Mouse (Mus musculus) frontal cortex, postnatal 36 days (tissue): ENCODE measurements around the gene Shf.
"Not testable (repeated sequence)": the region's sequence is repeated elsewhere in the genome, so short reads cannot be mapped to it uniquely, and the experiment has no call there.

Experiments used
- DNase-seq, 2 experiments: peaks; one replicate each; pipeline ENCODE4 v3.0.0; 2022; ENCODE audit warnings: low spot score in 2 of 2

Gene Shf

DNA sequence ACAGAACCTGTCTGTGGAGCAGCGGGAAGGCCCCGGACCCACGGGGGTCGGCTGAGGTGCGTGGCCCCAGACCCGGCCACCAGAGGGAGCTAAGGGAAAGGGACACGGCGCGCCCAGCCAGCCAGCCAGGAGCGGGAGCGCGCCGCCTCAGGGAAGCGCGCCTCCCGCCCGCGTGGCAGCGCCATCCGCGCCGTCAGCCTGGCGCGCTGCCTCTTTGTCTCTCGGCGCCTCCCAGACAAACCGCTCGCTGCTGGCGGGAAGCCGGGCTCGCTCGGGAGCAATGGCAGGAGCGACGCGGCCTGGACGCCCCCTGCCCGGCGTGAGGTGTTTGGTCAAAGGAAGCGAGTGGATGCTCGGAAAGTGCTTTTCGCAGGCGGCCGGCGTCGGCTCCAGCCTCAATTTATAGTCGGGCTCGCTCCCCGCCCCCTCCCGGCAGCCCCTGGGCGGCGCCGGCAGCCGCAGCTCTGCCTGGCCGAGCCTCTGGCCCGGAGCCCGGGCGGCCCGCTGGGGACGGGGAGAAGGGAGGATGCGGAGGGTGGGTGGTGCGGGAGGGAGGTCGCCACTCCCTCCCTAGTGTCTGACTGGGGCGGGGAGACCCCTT is 20.3 kb downstream of the Shf start:
- peak; percentile 90 to 91 for DNase-seq

- DNase-seq = no peak
Observed at GRCm38 (mm10) chr2:122347257-122347656, 21.7 kb downstream of the Shf start.

- DNase-seq = not testable (repeated sequence)
Observed at GRCm38 (mm10) chr2:122346164-122346563, 22.8 kb downstream of the Shf start.

GRCm38 (mm10) chr2:122345106-122345893 is 23.7 kb downstream of the Shf start:
- no peak for DNase-seq

GRCm38 (mm10) chr2:122337291-122337690 is 31.7 kb downstream of the Shf start:
- no peak for DNase-seq

GRCm38 (mm10) chr2:122334170-122334569 is 34.8 kb downstream of the Shf start:
- DNase-seq = no peak

DNA sequence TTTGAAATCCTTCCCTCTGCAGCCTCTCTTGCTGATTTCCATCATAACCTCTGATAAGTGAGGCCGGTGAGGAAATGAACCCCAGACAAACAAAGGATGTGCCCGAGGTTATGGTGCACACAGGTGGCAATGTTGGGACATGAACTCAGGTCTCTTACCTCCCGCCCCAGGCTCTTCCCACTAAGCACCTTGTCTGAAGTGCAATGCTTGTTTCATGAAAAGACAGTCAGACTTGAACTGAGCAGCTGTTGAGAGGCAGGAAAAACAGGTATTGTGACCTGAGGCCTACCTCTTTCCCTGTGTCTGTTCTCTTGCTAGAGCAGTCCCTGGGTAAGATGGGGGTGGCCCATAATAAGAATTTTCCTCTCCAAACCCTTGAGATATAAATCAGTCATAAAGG is 36.7 kb downstream of the Shf start:
- DNase-seq = no peak

DNA sequence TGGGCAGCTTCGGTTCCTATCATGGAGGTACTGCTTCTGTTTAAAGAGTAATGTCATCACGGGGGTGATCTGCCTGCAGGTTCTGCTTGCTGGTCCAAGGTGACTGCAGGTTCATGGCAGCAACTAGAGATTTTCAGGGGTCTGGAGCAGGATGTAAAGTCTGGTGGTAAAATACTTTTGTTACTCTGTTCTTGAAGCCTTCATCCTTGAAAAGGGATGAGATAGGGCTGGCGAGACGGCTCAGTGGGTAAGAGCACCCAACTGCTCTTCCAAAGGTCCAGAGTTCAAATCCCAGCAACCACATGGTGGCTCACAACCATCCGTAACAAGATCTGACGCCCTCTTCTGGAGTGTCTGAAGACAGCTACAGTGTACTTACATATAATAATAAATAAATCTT is 38.6 kb downstream of the Shf start:
- DNase-seq = not testable (repeated sequence)

GRCm38 (mm10) chr2:122327986-122328385 is 41.0 kb downstream of the Shf start:
- no peak for DNase-seq

DNA sequence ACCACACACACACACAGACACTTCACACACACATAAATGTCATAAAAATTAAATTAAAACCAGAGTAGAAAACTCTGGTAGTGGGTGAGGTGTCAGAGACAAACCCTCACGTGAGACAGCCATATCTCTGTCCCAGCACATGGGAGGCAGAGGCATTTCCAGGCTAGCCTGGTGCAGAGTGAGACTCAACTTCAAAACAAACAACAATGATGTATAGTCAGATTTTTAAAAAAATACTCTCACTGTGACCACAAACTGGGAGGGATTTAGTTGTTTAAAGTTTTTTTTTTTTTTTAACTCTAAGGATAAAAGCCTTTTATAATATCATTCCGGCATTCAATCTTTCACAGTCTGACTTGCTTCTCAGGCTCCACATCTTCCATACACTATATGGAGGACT is 43.6 kb downstream of the Shf start:
- no peak for DNase-seq

DNA sequence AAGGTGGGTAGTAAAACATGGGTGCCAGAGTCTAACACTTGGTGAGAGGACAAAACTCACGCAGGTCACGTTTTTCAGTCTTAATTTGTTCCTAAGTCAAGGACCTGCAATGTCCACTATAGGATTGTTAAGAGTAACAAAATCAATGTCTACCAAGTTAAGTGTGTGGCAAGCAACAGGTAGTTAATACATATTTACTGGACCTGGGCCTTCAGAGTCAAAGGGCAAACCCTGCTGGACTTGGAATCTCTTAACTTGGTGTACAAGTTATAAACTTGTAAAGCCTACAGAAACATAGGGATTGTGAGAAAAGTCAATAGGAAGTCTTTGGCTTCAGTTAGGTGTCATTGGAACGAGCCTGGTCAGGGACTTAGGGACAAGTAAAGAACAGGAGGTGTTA is 44.4 kb downstream of the Shf start:
- no peak for DNase-seq

- no peak for DNase-seq
Observed at GRCm38 (mm10) chr2:122323960-122324359, 45.0 kb downstream of the Shf start.

DNA sequence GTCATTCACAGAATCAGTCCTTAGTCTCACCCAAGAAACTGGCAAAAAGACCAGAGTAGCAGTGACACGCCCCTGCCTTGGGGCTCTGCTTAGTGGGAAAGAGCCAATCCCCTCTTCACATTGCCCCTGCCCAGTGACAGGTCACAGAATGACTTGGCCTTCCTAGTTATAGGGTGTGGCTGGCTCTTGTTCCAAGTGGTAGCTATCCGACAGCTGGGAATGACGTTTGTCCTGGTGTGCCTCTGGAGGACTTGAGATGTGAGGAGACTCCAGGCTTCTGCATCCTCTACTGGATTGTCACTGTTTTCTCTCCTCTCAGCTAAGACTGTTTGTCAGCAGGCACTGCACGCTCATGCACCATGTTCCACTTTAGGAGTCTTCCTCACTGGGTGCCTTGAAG is 51.6 kb downstream of the Shf start:
- no peak for DNase-seq

- no peak for DNase-seq
Observed at GRCm38 (mm10) chr2:122315372-122315771, 53.6 kb downstream of the Shf start, which contains the start of gene Duox1. Gene Duox1, plus strand, starts transcription at chr2:122315672.

GRCm38 (mm10) chr2:122313536-122313935 is 55.4 kb downstream of the Shf start, which contains the start of gene Duoxa1:
Gene Duoxa1, minus strand, starts transcription at chr2:122313730.
- DNase-seq = no peak

- peak; percentile 49 to 51 for DNase-seq
Observed at GRCm38 (mm10) chr2:122312722-122313417, 56.1 kb downstream of the Shf start.

DNA sequence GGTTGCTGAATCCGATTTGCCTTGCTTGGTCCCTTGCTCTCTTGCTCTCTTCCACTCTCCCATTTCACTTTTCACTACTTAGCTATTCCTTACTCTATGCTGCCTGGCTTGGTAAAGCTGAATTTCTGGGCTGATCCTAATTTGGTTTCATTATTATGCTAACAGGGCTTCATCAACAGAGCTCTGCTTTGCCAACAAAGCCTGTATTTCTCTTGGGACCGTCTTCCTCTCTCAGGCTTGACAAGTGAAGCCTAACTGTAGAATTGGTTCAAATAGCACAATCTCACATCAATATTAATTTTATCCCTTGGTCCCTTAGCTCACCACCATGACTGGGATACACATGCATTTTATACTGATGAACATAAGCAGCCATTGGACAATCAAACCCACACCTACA is 57.4 kb downstream of the Shf start:
- DNase-seq = no peak

- no peak for DNase-seq
Observed at GRCm38 (mm10) chr2:122309647-122310046, 59.3 kb downstream of the Shf start.

DNA sequence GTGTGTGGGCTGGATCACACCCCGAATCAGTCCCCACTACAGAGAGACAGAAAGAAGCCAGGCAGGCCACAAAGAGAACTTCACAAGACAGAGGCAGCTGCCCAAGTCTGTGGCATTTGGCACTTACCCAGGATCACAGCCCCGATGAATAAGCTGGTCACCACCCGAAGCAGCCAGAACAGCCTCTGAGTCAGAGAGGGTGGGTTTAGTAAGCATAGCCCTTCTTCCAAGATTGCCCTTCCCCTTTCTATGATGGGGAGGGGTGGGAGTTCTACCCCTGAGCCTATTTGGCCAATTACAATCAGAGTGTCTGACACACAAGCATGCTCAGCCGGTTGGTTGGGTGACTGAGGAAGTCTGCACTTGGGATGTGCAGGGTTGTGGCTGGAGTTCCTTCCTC is 62.8 kb downstream of the Shf start:
- peak in 1 of 2 experiments; percentile 22 for DNase-seq

DNA sequence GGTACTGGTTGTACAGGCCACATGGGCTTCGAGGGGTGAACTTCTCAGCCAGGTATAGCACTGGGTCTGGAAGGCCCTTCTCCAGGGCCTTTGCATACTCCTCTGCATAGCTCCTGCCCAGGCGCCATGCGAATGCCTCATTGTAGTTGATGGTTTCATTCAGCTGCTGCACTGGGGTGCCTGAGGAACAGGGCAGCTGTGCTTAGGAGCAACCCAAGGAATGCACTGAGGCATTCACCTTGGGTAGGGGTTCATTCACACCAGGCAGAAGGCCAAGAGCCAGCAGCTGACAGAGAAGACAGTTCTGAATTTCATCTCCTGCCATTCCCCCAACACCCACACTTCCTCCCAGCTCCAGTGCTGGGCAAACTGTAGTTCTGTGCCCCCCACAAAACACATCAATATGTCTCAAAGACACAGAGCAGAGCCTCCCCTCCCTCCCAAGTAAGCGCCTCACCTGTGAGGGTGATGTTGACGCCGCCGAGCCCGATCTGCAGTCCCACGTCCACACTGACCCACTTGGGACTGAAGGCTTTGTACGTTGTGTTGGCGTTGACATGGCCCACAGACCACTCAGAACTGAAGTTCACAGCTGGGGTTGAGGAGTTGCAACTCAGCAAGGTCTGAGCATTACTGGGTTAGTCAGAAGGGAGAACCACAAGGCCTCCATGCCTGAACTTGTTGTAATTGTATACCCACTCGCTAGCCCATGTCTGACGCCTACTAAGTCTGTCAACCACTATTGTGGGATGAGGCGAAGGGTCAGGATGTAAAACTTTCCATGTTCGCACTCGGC is 63.7 kb downstream of the Shf start:
- no peak for DNase-seq

DNA sequence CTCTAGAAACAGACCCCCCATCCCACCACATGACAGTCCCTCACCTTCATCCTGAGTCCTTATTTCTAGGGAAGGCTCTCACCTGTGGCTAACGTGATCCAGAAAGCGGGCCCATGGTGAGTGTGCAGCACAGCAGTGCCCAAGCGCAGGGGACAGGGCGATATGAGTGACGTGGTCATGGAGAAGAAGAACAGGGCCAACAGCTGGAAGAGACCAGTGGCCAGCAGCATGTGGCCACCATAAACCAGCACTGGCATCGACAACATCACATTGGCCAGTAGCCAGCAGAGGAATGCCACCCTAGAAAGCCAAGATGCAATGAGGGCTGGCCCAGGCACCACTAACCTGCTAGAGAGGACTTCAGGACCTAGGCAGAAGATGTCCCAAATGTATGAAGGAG is 64.4 kb downstream of the Shf start:
- no peak for DNase-seq
